Mouse (Mus musculus): ENCODE measurements around the gene Apoc3.

Apoc3 gene

DNA sequence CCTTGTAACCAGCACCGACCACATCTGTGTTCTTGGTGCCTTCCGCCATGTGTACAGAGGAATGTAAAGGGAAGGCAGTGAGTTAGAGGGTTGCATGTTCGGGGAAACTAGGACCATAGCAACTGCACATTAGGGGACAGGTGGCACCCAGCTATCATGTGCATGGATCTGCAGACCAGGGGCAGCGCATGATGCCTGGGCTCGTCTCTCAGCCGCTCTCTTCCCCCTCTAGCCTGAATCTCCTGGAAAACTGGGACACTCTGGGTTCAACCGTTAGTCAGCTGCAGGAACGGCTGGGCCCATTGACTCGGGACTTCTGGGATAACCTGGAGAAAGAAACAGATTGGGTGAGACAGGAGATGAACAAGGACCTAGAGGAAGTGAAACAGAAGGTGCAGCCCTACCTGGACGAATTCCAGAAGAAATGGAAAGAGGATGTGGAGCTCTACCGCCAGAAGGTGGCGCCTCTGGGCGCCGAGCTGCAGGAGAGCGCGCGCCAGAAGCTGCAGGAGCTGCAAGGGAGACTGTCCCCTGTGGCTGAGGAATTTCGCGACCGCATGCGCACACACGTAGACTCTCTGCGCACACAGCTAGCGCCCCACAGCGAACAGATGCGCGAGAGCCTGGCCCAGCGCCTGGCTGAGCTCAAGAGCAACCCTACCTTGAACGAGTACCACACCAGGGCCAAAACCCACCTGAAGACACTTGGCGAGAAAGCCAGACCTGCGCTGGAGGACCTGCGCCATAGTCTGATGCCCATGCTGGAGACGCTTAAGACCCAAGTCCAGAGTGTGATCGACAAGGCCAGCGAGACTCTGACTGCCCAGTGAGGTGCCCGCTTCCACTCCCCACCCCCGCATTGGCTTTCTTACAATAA lies 5.6 kb downstream of the Apoc3 start:
- DNase-seq (ENCODE audit: low spot score in 2 of 2), result peak; percentile 86 to 93

DNA sequence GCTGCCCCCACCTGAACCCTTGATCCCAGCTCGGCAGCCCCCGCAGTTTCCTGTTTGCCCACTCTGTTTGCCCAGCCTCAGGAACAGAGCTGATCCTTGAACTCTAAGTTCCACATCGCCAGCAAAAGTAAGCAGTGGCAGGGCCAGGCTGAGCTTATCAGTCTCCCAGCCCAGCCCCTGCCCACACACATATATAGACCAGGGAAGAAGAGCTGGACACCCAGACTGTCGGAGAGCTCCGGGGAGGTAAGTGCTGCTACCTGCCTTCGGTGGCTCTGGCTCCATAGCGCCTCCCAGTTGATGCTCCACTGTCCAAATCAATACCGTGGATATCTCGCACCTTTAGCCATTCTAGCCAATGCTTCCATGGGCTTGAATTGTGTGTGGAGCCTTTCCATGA lies 6.9 kb downstream of the Apoc3 start, which contains the start of gene Apoa1:
Gene Apoa1, plus strand, starts transcription at position 90 of the 400 bp plus-strand sequence.
- DNase-seq (ENCODE audit: low spot score in 2 of 2), result no peak

DNA sequence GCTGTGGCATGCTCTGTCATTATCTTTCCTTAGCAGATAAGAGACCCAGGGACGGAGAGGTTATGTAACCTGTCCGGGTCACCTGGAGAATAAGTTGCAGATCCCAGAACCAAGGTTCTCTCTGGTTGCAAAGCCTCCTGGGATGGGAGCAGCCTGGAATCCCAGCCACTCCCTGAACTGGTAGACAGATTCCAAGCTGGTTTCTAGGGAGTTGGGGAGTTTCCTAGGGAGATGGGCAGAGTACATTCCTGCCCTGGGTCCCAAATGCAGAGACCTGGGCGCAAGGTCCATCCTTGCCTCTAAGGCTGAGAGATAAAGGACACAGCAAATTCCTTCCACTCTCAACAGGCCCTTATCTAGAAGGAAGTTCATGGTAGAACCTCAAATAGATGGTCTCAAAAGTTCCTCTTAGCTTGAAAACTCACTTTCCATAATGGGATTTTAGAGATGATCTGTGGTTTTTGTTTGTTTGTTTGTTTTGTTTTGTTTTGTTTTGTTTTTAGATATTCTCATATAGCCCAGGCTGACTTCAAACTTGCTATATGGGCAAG lies 8.3 kb downstream of the Apoc3 start:
- DNase-seq (ENCODE audit: low spot score in 2 of 2), result no peak

DNA sequence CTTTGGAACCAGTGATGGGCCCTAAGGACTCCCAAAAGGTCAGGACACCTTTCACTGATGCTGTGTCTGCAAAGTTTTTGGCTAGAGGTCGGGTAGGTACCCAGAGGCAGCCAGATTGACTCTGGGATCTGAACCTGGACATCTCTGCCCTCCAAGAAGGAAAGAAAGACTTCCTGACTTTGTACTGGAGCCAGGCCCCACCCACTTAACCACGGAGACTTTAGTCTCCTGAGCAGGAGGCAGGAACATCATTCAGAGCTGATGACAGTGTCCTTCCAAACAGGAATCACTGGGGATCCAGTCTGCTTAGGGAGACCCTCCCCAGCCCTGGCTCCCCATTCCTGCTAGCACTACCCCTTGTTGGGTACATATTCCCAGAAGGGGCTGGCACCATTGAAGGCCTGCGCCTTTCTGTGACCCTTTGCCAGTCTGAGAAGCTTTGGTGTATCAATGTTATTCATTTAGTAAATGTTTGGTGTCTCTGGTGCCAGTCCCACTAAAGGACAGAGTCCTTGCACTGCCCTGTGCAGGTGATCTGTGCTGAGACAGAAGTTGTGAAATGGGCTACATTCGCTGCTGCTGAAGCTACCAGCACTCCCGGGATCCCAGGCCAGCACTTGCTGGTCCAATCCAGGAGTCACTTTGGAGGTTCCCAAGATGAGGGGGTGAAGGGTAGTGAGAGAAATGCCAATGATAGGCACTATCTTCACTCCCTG lies 10.3 kb downstream of the Apoc3 start:
- DNase-seq (ENCODE audit: low spot score in 2 of 2), result no peak

DNA sequence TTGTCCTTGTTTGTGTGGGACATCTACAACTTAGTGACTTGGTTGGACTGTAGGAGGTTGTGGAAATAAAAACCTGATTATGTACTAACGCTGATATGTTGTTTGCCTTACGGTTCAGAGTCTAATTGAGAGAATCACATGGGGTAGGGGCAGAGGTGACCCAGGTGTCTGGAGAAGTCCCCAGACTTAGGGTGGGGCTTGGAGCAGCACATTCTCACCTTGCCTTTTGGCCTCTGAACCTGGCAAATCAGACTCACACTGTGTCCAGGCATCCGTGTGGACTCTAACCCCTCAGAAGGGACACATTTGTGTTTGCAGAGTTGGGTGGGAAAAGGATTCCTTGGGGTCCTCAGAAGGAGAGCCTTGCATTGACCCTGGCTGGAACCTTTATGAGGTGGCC lies 11.3 kb downstream of the Apoc3 start:
- no peak for DNase-seq (ENCODE audit: low spot score in 2 of 2)

DNA sequence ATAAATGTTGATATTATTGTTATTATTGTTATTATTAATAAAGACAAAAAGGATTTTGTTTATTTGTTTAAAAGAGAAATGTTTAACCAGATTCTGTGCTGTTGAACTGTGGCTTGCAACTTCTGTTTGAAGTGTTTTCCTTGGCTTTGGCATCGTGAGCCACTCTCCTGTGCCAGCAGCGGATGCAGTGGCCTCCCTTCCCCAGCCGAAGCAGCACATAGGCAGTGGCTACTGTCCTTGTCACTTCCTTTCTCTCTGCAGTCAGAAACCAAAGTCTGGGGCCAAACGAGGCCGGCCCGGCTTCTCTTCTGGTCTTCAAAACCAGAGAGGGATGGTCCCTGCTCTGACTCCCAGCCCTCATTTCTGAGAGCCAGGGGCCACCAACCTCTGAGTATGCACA lies 12.3 kb downstream of the Apoc3 start:
- no peak for DNase-seq (ENCODE audit: low spot score in 2 of 2)

DNA sequence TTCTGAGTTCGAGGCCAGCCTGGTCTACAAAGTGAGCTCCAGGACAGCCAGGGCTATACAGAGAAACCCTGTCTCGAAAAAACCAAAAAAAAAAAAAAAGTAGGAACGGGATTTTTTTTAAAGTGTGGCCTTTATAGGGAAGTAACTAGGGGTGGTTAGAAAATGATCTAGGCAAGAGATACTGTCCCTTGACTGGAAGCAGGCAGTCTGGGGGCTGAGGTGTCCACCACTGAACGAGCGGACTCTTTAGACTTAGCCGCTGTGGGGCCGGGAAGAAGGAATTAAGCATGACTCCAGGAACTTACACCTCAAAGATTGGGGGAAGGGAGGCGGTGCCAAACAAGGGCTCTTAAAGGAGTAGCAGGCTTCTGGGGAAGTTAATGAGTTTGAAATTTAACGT lies 17.3 kb downstream of the Apoc3 start:
- no peak for DNase-seq (ENCODE audit: low spot score in 2 of 2)

DNA sequence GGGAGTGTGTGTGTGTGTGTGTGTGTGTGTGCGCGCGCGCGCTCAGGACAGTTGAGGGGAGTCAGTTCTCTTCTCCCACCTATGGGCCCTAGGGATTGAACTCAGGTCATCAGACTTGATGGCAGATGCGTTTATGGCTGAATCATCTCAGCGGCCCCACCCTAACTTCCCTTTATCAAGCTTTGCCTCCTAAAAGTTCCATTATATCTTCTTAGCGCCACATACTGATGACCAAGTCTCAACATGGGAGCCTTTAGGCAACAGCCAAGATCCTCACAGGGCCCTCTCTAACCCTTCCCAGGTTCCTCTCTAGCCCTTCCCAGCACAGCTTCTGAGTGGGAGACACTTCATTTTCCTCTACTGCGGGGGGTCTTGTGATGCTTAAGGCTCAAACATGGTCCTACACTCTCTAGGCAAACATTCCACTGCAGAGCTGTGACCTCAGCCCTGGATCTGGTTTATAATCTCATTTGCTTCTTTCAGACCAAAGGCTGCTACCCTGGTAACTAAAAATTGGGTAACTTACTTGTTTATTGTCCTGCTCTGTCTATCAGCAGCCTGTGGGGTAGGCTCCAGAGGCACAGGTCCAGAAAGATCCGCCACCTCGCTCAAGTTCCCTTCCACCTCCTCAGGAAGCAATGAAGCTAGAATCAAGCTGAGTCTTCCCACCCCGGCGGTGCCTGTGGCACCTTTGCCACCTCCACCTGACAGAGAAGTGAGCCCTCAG lies 18.5 kb downstream of the Apoc3 start:
- no peak for DNase-seq (ENCODE audit: low spot score in 2 of 2)

DNA sequence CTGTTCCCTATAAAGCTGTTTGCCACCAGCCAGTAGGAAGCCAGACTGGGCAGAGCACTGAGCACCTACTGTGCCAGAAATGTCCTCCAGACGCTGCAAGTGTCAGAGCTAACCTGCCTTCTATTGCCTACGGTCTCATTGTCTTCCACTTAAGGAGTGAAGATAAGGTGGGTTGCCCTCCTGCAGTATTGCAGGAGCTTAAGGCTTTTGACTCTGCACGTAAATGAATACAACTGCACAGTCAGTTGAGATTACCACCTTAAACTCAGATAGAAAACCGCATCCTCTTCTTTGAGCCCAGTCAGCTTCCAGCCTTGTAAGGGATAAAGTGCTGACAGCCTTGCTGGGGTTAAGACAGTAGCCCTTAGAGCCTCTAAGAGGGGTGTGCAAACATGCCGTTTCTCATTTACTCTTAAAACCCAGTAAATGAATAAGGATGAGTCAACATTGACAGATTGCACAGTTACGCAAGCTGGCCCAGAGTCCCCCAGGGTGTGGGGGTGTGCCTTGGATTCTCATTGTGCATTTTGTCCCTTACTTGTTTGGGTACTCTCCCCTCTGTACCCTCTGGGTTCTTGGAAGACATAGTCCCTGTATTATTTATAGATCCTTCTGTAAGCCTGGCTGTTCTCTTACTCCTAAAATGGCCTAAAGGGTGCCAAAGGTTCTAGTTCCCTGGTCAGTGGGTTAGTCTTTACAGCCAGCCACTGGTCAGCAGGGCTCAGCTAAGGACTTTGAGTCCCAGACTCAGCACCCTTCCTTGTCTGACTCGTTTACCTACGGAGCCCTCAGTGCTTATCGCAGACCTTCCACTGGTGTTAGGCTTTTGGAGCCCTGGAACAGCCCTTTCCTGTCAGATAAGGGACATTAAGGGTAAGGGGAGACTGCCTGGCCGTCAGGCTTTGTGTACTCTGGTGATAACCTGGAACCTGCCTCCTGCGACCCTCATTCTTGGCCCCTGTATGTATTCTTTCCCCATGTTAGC lies 19.8 kb downstream of the Apoc3 start:
- DNase-seq (ENCODE audit: low spot score in 2 of 2), result peak; percentile 27 to 30

DNA sequence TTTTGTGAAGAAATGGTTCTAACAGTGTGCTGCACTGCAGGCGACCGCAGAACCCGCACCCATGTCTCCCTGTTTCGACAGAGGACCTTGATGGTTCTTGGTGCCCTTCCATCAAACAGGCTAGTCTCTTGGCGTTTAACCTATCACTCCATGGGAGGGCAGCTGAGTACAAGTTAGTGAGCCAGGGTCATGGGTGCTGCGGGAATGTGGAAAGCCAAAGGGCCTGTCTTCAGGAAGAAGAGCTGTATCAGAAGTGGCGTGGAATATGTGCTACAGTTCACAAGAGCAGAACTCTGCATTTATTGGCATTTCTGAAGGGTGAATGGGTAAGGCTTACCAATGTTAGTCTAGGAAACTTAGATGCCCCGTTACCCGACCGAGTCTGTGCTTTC lies 20.5 kb downstream of the Apoc3 start:
- DNase-seq (ENCODE audit: low spot score in 2 of 2), result no peak

DNA sequence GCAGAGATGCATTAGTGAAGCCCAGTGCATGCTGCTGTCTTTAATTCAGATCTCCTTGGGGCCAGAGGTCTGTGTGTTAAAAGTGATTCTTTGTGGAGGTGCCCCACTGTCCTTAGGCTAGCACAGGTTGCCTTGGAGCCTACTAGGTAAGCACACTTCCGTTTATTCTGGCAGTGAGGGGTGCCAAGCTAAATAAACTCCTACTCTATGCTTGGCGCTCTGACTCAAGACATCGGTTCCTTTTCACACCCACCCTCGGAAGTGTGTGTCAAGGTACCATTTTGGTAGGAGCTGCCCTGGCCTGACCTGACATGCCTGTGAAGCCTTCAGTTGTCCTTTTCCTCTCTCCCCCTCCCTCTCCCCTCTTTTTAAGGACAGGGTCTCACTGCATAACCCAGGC lies 21.2 kb downstream of the Apoc3 start:
- DNase-seq (ENCODE audit: low spot score in 2 of 2), result no peak

DNA sequence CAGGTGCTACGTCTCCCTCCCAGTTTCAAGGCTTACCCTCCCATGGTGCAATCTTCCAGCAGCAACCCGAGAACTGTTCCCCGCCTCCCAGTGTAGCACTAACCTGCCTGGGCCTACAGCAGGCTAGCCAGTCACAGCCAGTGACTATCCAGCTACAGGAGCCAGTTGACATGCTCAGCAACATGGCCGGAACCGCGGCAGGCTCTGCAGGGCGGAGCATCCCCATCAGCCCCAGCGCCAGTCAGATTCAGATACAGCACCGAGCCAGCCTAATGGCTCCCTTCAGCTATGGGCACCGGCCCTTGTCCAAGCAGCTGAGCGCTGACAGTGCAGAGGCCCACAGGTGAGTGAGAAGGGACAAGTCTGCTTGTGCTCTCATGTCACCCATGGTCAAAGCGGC lies 25.0 kb downstream of the Apoc3 start:
- DNase-seq (ENCODE audit: low spot score in 2 of 2), result no peak

DNA sequence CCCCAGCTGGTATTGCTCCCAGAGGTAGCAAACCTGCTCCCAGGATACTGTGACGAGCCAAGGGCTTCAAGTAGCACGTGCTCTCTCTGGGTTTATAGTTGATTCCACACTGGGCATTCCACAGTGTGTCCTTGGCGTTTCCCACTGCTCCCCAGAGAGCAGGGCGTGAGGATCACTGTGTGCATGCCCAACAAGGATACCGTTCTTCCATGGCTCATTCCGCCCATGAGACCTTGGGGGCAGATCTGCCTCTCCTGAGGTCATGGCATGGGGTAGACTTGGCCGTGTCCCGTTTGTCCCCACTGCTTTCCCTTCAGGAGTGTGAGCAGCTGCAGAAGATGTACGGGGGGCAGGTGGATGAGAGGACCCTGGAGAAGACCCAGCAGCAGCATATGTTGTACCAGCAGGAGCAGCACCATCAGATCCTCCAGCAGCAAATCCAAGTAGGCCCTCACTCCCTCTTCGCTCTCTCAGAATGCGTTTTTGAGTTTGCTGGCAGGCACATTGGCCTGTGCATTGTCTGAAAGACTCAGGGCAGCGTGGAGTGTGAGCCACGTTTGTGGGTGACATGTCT lies 26.9 kb downstream of the Apoc3 start:
- DNase-seq (ENCODE audit: low spot score in 2 of 2), result no peak

DNA sequence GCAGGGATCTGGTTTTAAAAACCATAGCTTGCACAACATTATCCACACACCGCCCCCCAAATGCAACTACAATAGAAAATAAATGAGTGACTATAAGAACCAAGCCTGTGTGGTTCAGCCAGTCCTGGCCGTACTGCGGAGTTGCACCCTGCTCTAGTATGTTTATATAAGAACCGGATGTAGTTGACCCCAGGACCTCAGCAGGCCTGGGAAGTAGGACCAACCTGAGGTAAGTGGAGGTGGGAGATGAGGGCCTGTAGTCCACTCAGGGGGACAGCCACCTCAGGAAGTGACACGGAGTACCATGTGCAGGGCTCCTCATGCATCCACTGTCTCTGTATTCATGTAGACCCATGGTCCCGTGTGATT lies 28.0 kb downstream of the Apoc3 start:
- no peak for DNase-seq (ENCODE audit: low spot score in 2 of 2)

DNA sequence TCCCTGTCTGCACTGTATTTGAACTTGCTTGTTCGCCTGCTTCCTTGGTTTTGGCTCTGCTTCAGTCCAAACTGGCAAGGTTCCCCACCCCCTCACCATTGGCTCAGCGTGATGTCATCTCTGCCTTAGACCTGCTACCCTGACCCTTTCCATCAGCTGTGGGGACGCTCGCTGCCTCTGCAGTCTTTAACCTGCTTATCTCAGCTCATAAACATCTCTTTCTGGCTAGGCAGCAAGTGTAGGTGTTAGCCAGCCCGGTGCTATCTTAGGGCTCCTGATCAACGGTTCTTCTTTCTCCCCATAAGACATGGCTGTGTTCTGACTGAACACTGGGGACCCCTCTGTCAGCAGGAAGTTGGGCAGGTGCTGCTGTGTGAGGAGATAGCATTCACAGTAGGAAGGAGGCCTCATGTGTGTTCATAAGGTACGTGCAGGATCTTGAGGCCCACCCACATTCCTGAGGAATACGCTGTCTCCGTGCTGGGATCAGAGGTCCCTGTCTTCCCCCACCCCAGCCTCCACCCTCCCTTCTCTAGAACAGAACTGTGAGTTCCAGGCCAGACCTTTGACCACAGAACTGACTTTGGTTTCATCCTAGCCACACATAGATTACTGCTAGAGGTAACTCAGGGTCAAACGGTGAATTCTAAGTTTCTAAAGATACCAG lies 28.5 kb downstream of the Apoc3 start:
- DNase-seq (ENCODE audit: low spot score in 2 of 2), result no peak

DNA sequence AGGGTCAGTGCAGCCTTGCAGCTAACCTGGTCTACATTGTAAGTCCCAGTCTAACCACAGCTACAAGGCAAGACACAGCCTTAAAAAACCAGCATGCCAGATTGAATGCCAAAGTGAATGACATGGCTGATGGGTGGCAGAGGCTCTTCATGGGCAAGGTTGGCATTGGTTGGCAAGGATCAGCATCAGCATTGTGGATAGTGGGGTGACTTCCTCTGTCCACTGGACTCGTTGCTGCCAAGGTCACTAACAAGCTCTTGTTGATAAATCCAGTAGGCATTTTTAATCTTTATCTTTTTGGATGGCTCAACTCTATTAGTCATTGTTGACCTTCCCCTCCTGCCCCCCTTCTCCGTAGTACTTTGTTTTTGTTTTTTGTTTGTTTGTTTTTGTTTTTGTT lies 35.8 kb downstream of the Apoc3 start:
- DNase-seq (ENCODE audit: low spot score in 2 of 2), result no peak

DNA sequence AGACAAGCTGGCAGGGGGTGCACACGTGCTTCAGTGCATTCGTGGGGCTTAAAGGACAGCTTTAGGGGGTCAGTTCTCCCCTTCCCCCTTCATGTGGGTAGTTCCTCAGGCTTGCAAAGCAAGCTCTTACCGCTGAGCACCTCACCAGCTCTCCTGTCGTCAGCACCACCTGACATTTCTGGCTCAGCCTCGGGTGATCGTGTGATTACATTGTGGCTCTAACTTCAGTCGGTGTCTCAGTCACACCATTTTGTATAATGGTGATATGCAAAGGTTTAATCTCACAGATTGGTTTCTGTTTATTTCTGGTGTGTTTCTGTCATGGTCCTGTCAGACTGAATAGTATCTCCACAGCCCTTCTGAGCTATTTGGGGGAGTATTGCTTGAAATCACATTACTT lies 36.5 kb downstream of the Apoc3 start:
- DNase-seq (ENCODE audit: low spot score in 2 of 2), result no peak

DNA sequence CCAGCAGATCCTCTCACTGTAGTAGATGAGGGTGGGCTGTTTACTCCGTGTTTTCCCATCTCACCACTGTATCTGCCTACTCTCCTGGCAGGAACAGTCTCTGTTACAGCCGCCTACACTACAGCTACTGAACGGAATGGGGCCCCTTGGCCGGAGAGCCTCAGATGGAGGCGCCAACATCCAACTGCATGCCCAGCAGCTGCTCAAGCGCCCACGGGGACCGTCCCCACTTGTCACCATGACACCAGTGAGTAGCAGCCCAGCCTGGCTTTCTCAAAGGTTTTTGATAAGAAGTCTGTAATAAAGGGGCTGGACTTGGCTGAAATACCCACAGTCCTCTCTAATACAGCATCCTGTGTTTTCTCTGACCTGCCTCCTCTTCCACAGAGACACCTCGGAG lies 37.0 kb downstream of the Apoc3 start:
- DNase-seq (ENCODE audit: low spot score in 2 of 2), result peak; percentile 46 to 48

DNA sequence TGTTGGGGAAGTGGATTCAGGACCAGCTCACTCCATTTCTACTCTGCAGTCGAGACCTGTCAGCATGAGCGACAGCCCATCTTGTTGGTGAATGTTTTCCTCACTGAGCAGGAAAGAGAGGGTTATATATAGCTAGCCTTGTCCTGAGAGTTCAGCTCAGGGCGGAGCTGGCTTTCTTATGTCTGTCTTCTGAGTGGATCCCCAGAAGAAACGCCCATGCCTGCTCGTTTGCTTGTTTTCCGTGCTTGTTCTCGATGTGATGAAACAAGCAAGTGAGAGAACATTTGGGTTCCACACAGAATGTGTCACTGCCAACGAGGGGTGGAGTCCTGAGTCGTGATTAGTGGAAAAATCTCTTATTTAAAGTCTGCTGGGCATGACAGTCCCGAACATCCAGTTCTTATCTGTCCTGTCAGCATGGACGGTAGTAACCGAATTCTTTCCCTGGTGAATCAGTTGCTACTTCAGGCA lies 38.7 kb downstream of the Apoc3 start:
- DNase-seq (ENCODE audit: low spot score in 2 of 2), result no peak

DNA sequence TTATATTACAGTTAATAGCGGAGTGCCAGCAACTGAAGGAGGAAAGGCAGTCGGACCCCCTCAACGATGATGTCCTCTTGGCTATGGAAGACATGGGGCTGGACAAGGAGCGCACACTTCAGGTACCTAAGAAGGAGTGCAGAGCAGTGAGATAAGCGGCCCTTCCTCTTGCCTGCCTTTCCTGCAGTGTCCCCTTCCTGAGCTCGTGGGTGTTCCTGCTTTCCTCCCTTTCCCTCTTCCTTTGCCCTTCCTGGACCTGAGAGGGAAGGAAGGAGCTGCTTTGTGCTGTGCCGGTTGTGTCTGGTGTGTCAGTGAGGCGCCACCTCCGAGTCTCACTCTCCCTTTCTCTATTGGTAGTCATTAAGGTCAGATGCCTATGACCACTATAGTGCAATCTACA lies 40.6 kb downstream of the Apoc3 start:
- DNase-seq (ENCODE audit: low spot score in 2 of 2), result no peak

All from frontal cortex, postnatal 36 days (tissue).